In genomic region chr12:40445648-40446449, GRCm38 (mm10) we compare ENCODE assay signal across 8 mouse cellular contexts. TPM values are rescaled to one million over a fixed set of nuclear protein-coding genes. Genes with fewer than 3 reads are reported as not detected.
DNase-seq lines count a peak whose midpoint lies in the region; ATAC-seq lines count a peak whose summit lies in the region.

Gene Zfp277 (minus strand): TSS chr12:40445902.
Gene Dock4 (plus strand): TSS chr12:40445952.

- peak within 1 kb of the TSS; percentile 90 for H3K9ac ChIP-seq in hindbrain, embryonic 11.5 days (ENCODE audit: low read depth, low read length)

- peak; percentile 100 for DNase-seq in Muller cell, postnatal 12 days (ENCODE audit: inconsistent ontology term)
- peak; percentile 100 for DNase-seq in cerebellum, adult 9-11 months
- peak; percentile 99 to 100 for DNase-seq in frontal cortex, adult 2 months (ENCODE audit: extremely low spot score in 1 of 2, low spot score in 1 of 2)
- peak; percentile 99 for DNase-seq in hindbrain, embryonic 11.5 days (ENCODE audit: low spot score)
- peak; percentile 98 to 99 for DNase-seq in layer of hippocampus, postnatal 10 days (ENCODE audit: low spot score in 2 of 2)
- peak; percentile 100 for DNase-seq in lung, postnatal 10 days
- peak; percentile 98 for DNase-seq in ovary, postnatal 36 days (ENCODE audit: low spot score)
- peak; percentile 98 for DNase-seq in thymus, postnatal 25 days

- no peaks in the 10 kb centered on the region for H3K27me3 ChIP-seq in hindbrain, embryonic 11.5 days (ENCODE audit: control insufficient read depth, insufficient read depth, low read length)

- H3K36me3 ChIP-seq in hindbrain, embryonic 11.5 days (ENCODE audit: control insufficient read depth, insufficient read depth, low read length) = no peaks in the 10 kb centered on the region

- H3K27ac ChIP-seq in hindbrain, embryonic 11.5 days (ENCODE audit: low read depth, low read length) = peak within 1 kb of the TSS; percentile 94

- peak within 1 kb of the TSS; percentile 73 for H3K4me3 ChIP-seq in hindbrain, embryonic 11.5 days (ENCODE audit: low read depth, low read length)

- H3K4me2 ChIP-seq in hindbrain, embryonic 11.5 days (replicated peaks; ENCODE audit: low read depth, low read length) = peak within 1 kb of the TSS; percentile 73

- no peaks in the 10 kb centered on the region for H3K9me3 ChIP-seq in hindbrain, embryonic 11.5 days (ENCODE audit: control insufficient read depth, low read length)

- no peaks in the 10 kb centered on the region for H3K4me1 ChIP-seq in hindbrain, embryonic 11.5 days (replicated peaks; ENCODE audit: control insufficient read depth, insufficient read depth, low read length)

- under 1% methylated on average over 71 of the region's 80 CpGs for WGBS in hindbrain, embryonic 11.5 days

- peak; percentile 98 for ATAC-seq in hindbrain, embryonic 11.5 days (ENCODE audit: low FRiP score)

RNA-seq across cellular contexts. Expression of gene Zfp277, which starts in this region (rescaled TPM):
- polyA plus RNA-seq in frontal cortex, adult 2 months (2012; rRNA removed) = 17.0 and 17.3 TPM in 2 replicates
- polyA plus RNA-seq in hindbrain, embryonic 11.5 days (2014; fragmentation: Nextera tagmentation; extraction: Ambion mirVana) = 42.3 and 46.2 TPM in 2 replicates
- 10 to 100 TPM; 28.1 to 29.0 TPM for total RNA-seq in layer of hippocampus, postnatal 10 days (2021)

RNA-seq across cellular contexts. Expression of gene Dock4, which starts in this region (rescaled TPM):
- polyA plus RNA-seq in frontal cortex, adult 2 months (2012; rRNA removed) = 26.9 and 28.8 TPM in 2 replicates
- polyA plus RNA-seq in hindbrain, embryonic 11.5 days (2014; fragmentation: Nextera tagmentation; extraction: Ambion mirVana) = 19.8 and 29.4 TPM in 2 replicates
- 100 to 1,000 TPM; 142 to 146 TPM for total RNA-seq in layer of hippocampus, postnatal 10 days (2021)

Comparison
In these comparisons a context has a peak if more than half of its experiments do, and no peak if none do; other contexts are left out.
1. Peak in every context shown above with its lines: DNase-seq, ATAC-seq, H3K4me3 ChIP-seq and H3K27ac ChIP-seq.